Mouse (Mus musculus) brain, embryonic 14.5 days (tissue): ENCODE results near the gene Rhoa.

Experiments used
- CTCF ChIP-seq: fragments of 200-500 bp; IDR thresholded peaks from 2 replicates; pipeline ENCODE4 v1.5.1; 2012; ENCODE audit warnings: inconsistent platforms, mild to moderate bottlenecking, moderate library complexity, borderline replicate concordance; ENCODE audit not compliant: insufficient read depth, insufficient read length; ENCODE audit errors: extremely low read depth
- POLR2A ChIP-seq: fragments of 200-500 bp; IDR thresholded peaks from 2 replicates; pipeline ENCODE4 v1.6.1; 2012; ENCODE audit warnings: mild to moderate bottlenecking, inconsistent platforms, borderline replicate concordance; ENCODE audit not compliant: poor library complexity, insufficient read depth, insufficient read length, severe bottlenecking; ENCODE audit errors: extremely low read depth

- TF ChIP-seq POLR2A (no peak), CTCF (no peak)
Measured at GRCm38 (mm10) chr9:108343835-108344234, 37.9 kb downstream of the Rhoa start.
